Mouse (Mus musculus) MEL (cell line): ENCODE results near the gene Rbm8a2. TPM values are rescaled to one million over a fixed set of nuclear protein-coding genes. Genes with fewer than 3 reads are reported as not detected.

Experiments
- DNase-seq: peaks from one replicate; pipeline ENCODE4 v3.0.0; 2011; ENCODE audit warnings: low read depth, low spot score
- H3K27ac ChIP-seq: 2 replicates; pipeline ENCODE4 v1.5.1; 2012; ENCODE audit warnings: low read depth, mild to moderate bottlenecking, control low read depth, low read length, moderate library complexity; ENCODE audit not compliant: control insufficient read depth
- H3K27me3 ChIP-seq, 2 experiments: fragments of 150-350 bp in 1 of 2; sonication (generic) in 1 of 2; 2 replicates each; pipeline ENCODE4 v1.6.1; 2012; ENCODE audit warnings: low read length in 2 of 2, mild to moderate bottlenecking in 2 of 2, improper control_type of control experiment in 1 of 2, moderate library complexity in 1 of 2; ENCODE audit not compliant: insufficient read depth in 2 of 2, control insufficient read depth in 1 of 2
- H3K36me3 ChIP-seq, 2 experiments: 2 replicates each; pipeline ENCODE4 v1.6.1; 2012 to 2014; ENCODE audit warnings: low read length in 2 of 2, improper control_type of control experiment in 1 of 2, inconsistent platforms in 1 of 2, mild to moderate bottlenecking in 1 of 2; ENCODE audit not compliant: insufficient read depth in 2 of 2, control insufficient read depth in 1 of 2
- H3K4me1 ChIP-seq, 2 experiments: fragments of 150-350 bp in 1 of 2; sonication (generic) in 1 of 2; 2 replicates each; pipeline ENCODE4 v1.6.1; 2012; ENCODE audit warnings: low read length in 2 of 2, improper control_type of control experiment in 1 of 2, mild to moderate bottlenecking in 1 of 2; ENCODE audit not compliant: insufficient read depth in 2 of 2, control insufficient read depth in 1 of 2
- H3K4me3 ChIP-seq, 2 experiments: fragments of 150-350 bp in 1 of 2; sonication (generic) in 1 of 2; 2 replicates each; pipeline ENCODE4 v1.5.1; 2012; ENCODE audit warnings: low read depth in 2 of 2, low read length in 2 of 2, mild to moderate bottlenecking in 2 of 2, moderate library complexity in 2 of 2, control low read depth in 1 of 2, improper control_type of control experiment in 1 of 2; ENCODE audit not compliant: control insufficient read depth in 1 of 2, insufficient read depth in 1 of 2
- H3K79me2 ChIP-seq: 2 replicates; pipeline ENCODE4 v1.6.1; 2012; ENCODE audit warnings: mild to moderate bottlenecking, low read length, moderate library complexity; ENCODE audit not compliant: control insufficient read depth, poor library complexity, insufficient read depth
- H3K9ac ChIP-seq: 2 replicates; pipeline ENCODE4 v1.6.1; 2012; ENCODE audit warnings: low read depth, mild to moderate bottlenecking, control low read depth, low read length, moderate library complexity; ENCODE audit not compliant: control insufficient read depth, poor library complexity, severe bottlenecking
- H3K9me3 ChIP-seq: fragments of 150-350 bp; sonication (generic); replicated peaks from 2 replicates; pipeline ENCODE4 v1.6.1; 2012; ENCODE audit warnings: mild to moderate bottlenecking, low read length, improper control_type of control experiment, moderate library complexity; ENCODE audit not compliant: insufficient read depth
- CHD2 ChIP-seq: IDR thresholded peaks from 2 replicates; pipeline ENCODE4 v1.6.1; 2011; ENCODE audit warnings: low read length, improper control_type of control experiment
- CTCF ChIP-seq, 3 experiments: IDR thresholded peaks in 2 of 3; conservative IDR thresholded peaks in 1 of 3; 2 replicates each; pipeline ENCODE4 v1.5.1; 2011 to 2012; ENCODE audit warnings: low read length in 3 of 3, low read depth in 2 of 3, mild to moderate bottlenecking in 2 of 3, improper control_type of control experiment in 1 of 3, inconsistent platforms in 1 of 3, mixed read lengths in 1 of 3, moderate library complexity in 1 of 3; ENCODE audit not compliant: control insufficient read depth in 1 of 3, insufficient read depth in 1 of 3, poor library complexity in 1 of 3, severe bottlenecking in 1 of 3
- E2F4 ChIP-seq: IDR thresholded peaks from 2 replicates; pipeline ENCODE4 v1.6.1; 2011; ENCODE audit warnings: low read depth, low read length, improper control_type of control experiment, borderline replicate concordance
- ELF1 ChIP-seq: IDR thresholded peaks from 2 replicates; pipeline ENCODE4 v1.6.1; 2014; ENCODE audit warnings: low read depth, mild to moderate bottlenecking, inconsistent platforms, low read length, improper control_type of control experiment, moderate library complexity
- EP300 ChIP-seq, 2 experiments: IDR thresholded peaks; 2 replicates each; pipeline ENCODE4 v1.6.1; 2011; ENCODE audit warnings: improper control_type of control experiment in 2 of 2, low read length in 2 of 2, low read depth in 1 of 2, mild to moderate bottlenecking in 1 of 2
- GATA1 ChIP-seq: IDR thresholded peaks from 2 replicates; pipeline ENCODE4 v1.6.1; 2011; ENCODE audit warnings: low read depth, low read length, improper control_type of control experiment
- JUND ChIP-seq: IDR thresholded peaks from 2 replicates; pipeline ENCODE4 v1.6.1; 2011; ENCODE audit warnings: low read depth, mild to moderate bottlenecking, improper control_type of control experiment, low read length
- KAT2A ChIP-seq: conservative IDR thresholded peaks from 2 replicates; pipeline ENCODE4 v1.6.1; 2012; ENCODE audit warnings: low read depth, low read length, improper control_type of control experiment, inconsistent platforms
- MAFK ChIP-seq: IDR thresholded peaks from 2 replicates; pipeline ENCODE4 v1.6.1; 2011; ENCODE audit warnings: low read depth, mild to moderate bottlenecking, low read length, improper control_type of control experiment, borderline replicate concordance
- MAX ChIP-seq: IDR thresholded peaks from 2 replicates; pipeline ENCODE4 v1.6.1; 2011; ENCODE audit warnings: low read length, improper control_type of control experiment
- MEF2A ChIP-seq: IDR thresholded peaks from 2 replicates; pipeline ENCODE4 v1.6.1; 2014; ENCODE audit warnings: low read depth, mild to moderate bottlenecking, inconsistent platforms, low read length, improper control_type of control experiment; ENCODE audit not compliant: poor library complexity, insufficient replicate concordance, severe bottlenecking; ENCODE audit errors: extremely low read depth
- MYB ChIP-seq: IDR thresholded peaks from 2 replicates; pipeline ENCODE4 v1.6.1; 2011; ENCODE audit warnings: mild to moderate bottlenecking, low read depth, low read length, improper control_type of control experiment
- NRF1 ChIP-seq: IDR thresholded peaks from 2 replicates; pipeline ENCODE4 v1.6.1; 2014; ENCODE audit warnings: low read depth, mild to moderate bottlenecking, inconsistent platforms, low read length, improper control_type of control experiment, moderate library complexity; ENCODE audit not compliant: poor library complexity, insufficient read depth, severe bottlenecking
- POLR2AphosphoS2 ChIP-seq: IDR thresholded peaks from 2 replicates; pipeline ENCODE4 v1.6.1; 2011; ENCODE audit warnings: low read length, improper control_type of control experiment
- POLR2AphosphoS5 ChIP-seq: IDR thresholded peaks from 2 replicates; pipeline ENCODE4 v1.6.1; 2012; ENCODE audit warnings: low read depth, borderline replicate concordance, mild to moderate bottlenecking, inconsistent platforms, low read length, moderate library complexity, mixed read lengths
- SMC3 ChIP-seq: IDR thresholded peaks from 2 replicates; pipeline ENCODE4 v1.6.1; 2011; ENCODE audit warnings: low read depth, low read length, improper control_type of control experiment
- TAL1 ChIP-seq: IDR thresholded peaks from 2 replicates; pipeline ENCODE4 v1.6.1; 2012; ENCODE audit warnings: mild to moderate bottlenecking, inconsistent platforms, low read length, moderate library complexity, mixed read lengths
- TBP ChIP-seq: IDR thresholded peaks from 2 replicates; pipeline ENCODE4 v1.8.0; 2011; ENCODE audit warnings: low read depth, low read length, improper control_type of control experiment
- TCF12 ChIP-seq: IDR thresholded peaks from 2 replicates; pipeline ENCODE4 v1.6.1; 2014; ENCODE audit warnings: low read depth, mild to moderate bottlenecking, inconsistent platforms, low read length, improper control_type of control experiment, moderate library complexity
- UBTF ChIP-seq: IDR thresholded peaks from 2 replicates; pipeline ENCODE4 v1.6.1; 2012; ENCODE audit warnings: low read depth, mild to moderate bottlenecking, inconsistent platforms, low read length, improper control_type of control experiment, moderate library complexity, borderline replicate concordance; ENCODE audit not compliant: insufficient read depth
- USF1 ChIP-seq: IDR thresholded peaks from 2 replicates; pipeline ENCODE4 v1.6.1; 2014; ENCODE audit warnings: low read depth, mild to moderate bottlenecking, inconsistent platforms, low read length, improper control_type of control experiment, moderate library complexity
- USF2 ChIP-seq, 2 experiments: IDR thresholded peaks; 2 replicates each; pipeline ENCODE4 v1.6.1; 2011 to 2012; ENCODE audit warnings: improper control_type of control experiment in 2 of 2, low read length in 2 of 2, borderline replicate concordance in 1 of 2, inconsistent platforms in 1 of 2, low read depth in 1 of 2, mild to moderate bottlenecking in 1 of 2; ENCODE audit not compliant: insufficient read depth in 1 of 2
- ZKSCAN1 ChIP-seq: IDR thresholded peaks from 2 replicates; pipeline ENCODE4 v1.6.1; 2012; ENCODE audit warnings: low read depth, mild to moderate bottlenecking, inconsistent platforms, low read length, improper control_type of control experiment, moderate library complexity
- ZMIZ1 ChIP-seq: IDR thresholded peaks from 2 replicates; pipeline ENCODE4 v1.6.1; 2012; ENCODE audit warnings: low read depth, mild to moderate bottlenecking, inconsistent platforms, low read length, improper control_type of control experiment, moderate library complexity
- polyA plus RNA-seq, 2 experiments: library from polyadenylated mRNA; stranded (reverse) in 1 of 2; unstranded in 1 of 2; fragments of >175 nt in 1 of 2; fragments of >200 nt in 1 of 2; gene quantifications; 2 replicates each; pipeline versions ENCODE4 v1.2.1 to v1.2.4; 2012; ENCODE audit warnings: low replicate concordance in 2 of 2, low read depth in 1 of 2; ENCODE audit not compliant: insufficient read length in 2 of 2, insufficient read depth in 1 of 2, missing spikeins in 1 of 2
- total RNA-seq: library from RNA; depleted of rRNA; stranded (reverse); fragments of 300-350 nt; gene quantifications from 2 replicates; pipeline ENCODE4 v1.2.3, GENCODE M21; 2012

Rbm8a2 gene
- total and polyA plus RNA-seq, 3 experiments = 1.0 to 1.3 TPM; not detected in 1

GRCm38 (mm10) chr1:175967004-175967745, 11.7 kb downstream of the Rbm8a2 start:
- Histone ChIP-seq H3K27me3 (no peaks in the 10 kb centered on the region), H3K79me2 (no peaks in the 10 kb centered on the region), H3K9me3 (no peaks in the 10 kb centered on the region), H3K4me1 (no peaks in the 10 kb centered on the region), H3K4me3 (no peak overlapping the region), H3K36me3 (no peaks in the 10 kb centered on the region), H3K9ac (no peak overlapping the region), H3K27ac (no peak overlapping the region)
- no peak for DNase-seq
- no peak for TF ChIP-seq ELF1
- TF ChIP-seq MAX = no peak
- no peak for TF ChIP-seq CHD2
- TF ChIP-seq JUND = no peak
- no peak for TF ChIP-seq TAL1
- no peak for TF ChIP-seq MAFK
- no peak for TF ChIP-seq USF2 (IDR thresholded peaks at IDR 0.05; ENCODE audit: borderline replicate concordance in 1 of 2, insufficient read depth in 1 of 2, low read depth in 1 of 2, low read length in 2 of 2)
- no peak for TF ChIP-seq E2F4
- TF ChIP-seq EP300 (IDR thresholded peaks at IDR 0.05; ENCODE audit: low read depth in 1 of 2, low read length in 2 of 2) = no peak
- no peak for TF ChIP-seq POLR2AphosphoS5

DNA sequence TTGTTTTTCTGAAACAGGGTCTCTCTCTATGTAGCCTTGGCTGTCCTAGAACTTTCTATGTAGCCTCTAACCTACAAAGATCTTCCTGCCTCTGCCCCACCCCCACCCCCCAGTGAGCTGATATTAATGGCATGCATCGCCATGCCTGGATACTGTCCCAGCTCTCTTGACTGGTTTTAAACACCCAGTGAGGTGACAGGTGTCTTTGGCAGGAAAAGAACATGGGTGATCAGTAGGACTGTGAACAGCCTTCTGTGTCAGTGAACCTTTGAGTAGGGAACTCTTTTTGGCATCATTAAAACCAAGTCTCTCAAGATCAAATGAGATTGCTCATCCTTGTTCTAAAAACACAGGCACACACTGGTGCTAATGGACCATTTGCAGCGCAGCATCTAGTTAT, 17.1 kb downstream of the Rbm8a2 start:
- Histone ChIP-seq H3K9me3 (no peaks in the 10 kb centered on the region), H3K4me1 (no peaks in the 10 kb centered on the region), H3K27ac (no peak overlapping the region), H3K36me3 (no peaks in the 10 kb centered on the region), H3K27me3 (no peaks in the 10 kb centered on the region; a peak in 2 of 4 replicates), H3K79me2 (no peaks in the 10 kb centered on the region), H3K9ac (no peak overlapping the region), H3K4me3 (no peak overlapping the region)
- TF ChIP-seq NRF1 (no peak), KAT2A (no peak), USF1 (no peak), CTCF (IDR thresholded peaks at IDR 0.05 in 2 of 3, conservative IDR thresholded peaks at IDR 0.05 in 1 of 3; ENCODE audit: control insufficient read depth in 1 of 3, insufficient read depth in 1 of 3, low read depth in 2 of 3, low read length in 3 of 3, poor library complexity in 1 of 3, severe bottlenecking in 1 of 3) (no peak)
- no peak for DNase-seq

GRCm38 (mm10) chr1:175950851-175951250, 28.1 kb downstream of the Rbm8a2 start:
- Histone ChIP-seq H3K4me3 (no peak overlapping the region), H3K27ac (no peak overlapping the region), H3K36me3 (no peaks in the 10 kb centered on the region), H3K9me3 (no peaks in the 10 kb centered on the region), H3K79me2 (no peaks in the 10 kb centered on the region), H3K4me1 (no peaks in the 10 kb centered on the region), H3K9ac (no peak overlapping the region), H3K27me3 (peaks cover 0 to 2% of the 10 kb centered on the region in 2 experiments; a peak in 1 of 4 replicates)
- DNase-seq = no peak
- TF ChIP-seq TBP = no peak
- no peak for TF ChIP-seq POLR2AphosphoS2
- TF ChIP-seq MAFK = no peak
- no peak for TF ChIP-seq KAT2A
- no peak for TF ChIP-seq SMC3
- no peak for TF ChIP-seq GATA1
- TF ChIP-seq CHD2 = no peak
- no peak for TF ChIP-seq UBTF
- no peak for TF ChIP-seq MYB
- TF ChIP-seq MEF2A = no peak
- no peak for TF ChIP-seq TCF12
- TF ChIP-seq EP300 (IDR thresholded peaks at IDR 0.05; ENCODE audit: low read depth in 1 of 2, low read length in 2 of 2) = no peak
- TF ChIP-seq CTCF (IDR thresholded peaks at IDR 0.05 in 2 of 3, conservative IDR thresholded peaks at IDR 0.05 in 1 of 3; ENCODE audit: control insufficient read depth in 1 of 3, insufficient read depth in 1 of 3, low read depth in 2 of 3, low read length in 3 of 3, poor library complexity in 1 of 3, severe bottlenecking in 1 of 3) = no peak
- TF ChIP-seq ZMIZ1 = no peak
- no peak for TF ChIP-seq ZKSCAN1
